Mouse (Mus musculus): ENCODE results near the gene Nrm. TPM values are rescaled to one million over a fixed set of nuclear protein-coding genes. Genes with fewer than 3 reads are reported as not detected.
A peak's percentile ranks its signal among the peaks of the same experiment; 100 is the strongest.

Gene Nrm
- total and polyA plus RNA-seq, 2 experiments from 2014 or later = 11.8 to 12.1 TPM

- DNase-seq (ENCODE audit: low spot score) = no peak
Measured at GRCm38 (mm10) chr17:35859835-35860234, 1.3 kb upstream of the Nrm start.

GRCm38 (mm10) chr17:35860831-35861197 is 304 bp upstream of the Nrm start:
- H3K4me2 ChIP-seq (ENCODE audit: low read depth, low read length, poor library complexity, severe bottlenecking) = peak overlapping the region; percentile 62
- H3K27ac ChIP-seq (ENCODE audit: low read depth, low read length) = peak overlapping the region; percentile 89
- H3K9ac ChIP-seq (replicated peaks; ENCODE audit: low read length, poor library complexity, severe bottlenecking) = peak overlapping the region; percentile 81; the same call in 1 of the 2 replicates
- H3K4me3 ChIP-seq (ENCODE audit: low read depth, low read length) = peak overlapping the region; percentile 80
- no peak for TF ChIP-seq CTCF (IDR thresholded peaks at IDR 0.05)
- no peaks in the 10 kb centered on the region for H3K9me3 ChIP-seq (ENCODE audit: low read length)
- ATAC-seq (ENCODE audit: low FRiP score) (no peak; the same call in 1 of the 2 replicates), DNase-seq (ENCODE audit: low spot score) (no peak)
- peaks cover 4% of the 10 kb centered on the region; the same call in 1 of the 2 replicates for H3K36me3 ChIP-seq (ENCODE audit: insufficient read depth, low read length)
- WGBS = 3% methylated on average over 12 of the region's 12 CpGs
- H3K27me3 ChIP-seq (ENCODE audit: insufficient read depth, low read length) = no peaks in the 10 kb centered on the region
- peaks cover 2% of the 10 kb centered on the region; the same call in 1 of the 2 replicates for H3K4me1 ChIP-seq (ENCODE audit: insufficient read depth, low read length)

More at GRCm38 (mm10) chr17:35859835-35860234, 1.3 kb upstream of the Nrm start:
- TF ChIP-seq CTCF (IDR thresholded peaks at IDR 0.05) = no peak
- H3K27me3 ChIP-seq (ENCODE audit: insufficient read depth, low read length) = no peaks in the 10 kb centered on the region
- WGBS = 58% methylated on average over 2 of the region's 2 CpGs
- 0 out of 2 replicates have a peak, but pooled peaks cover under 1% of the 10 kb centered on the region for H3K4me1 ChIP-seq (ENCODE audit: insufficient read depth, low read length)
- no peak for ATAC-seq (ENCODE audit: low FRiP score)
- H3K27ac ChIP-seq (ENCODE audit: low read depth, low read length) = no peak overlapping the region
- no peak overlapping the region for H3K9ac ChIP-seq (replicated peaks; ENCODE audit: low read length, poor library complexity, severe bottlenecking)
- H3K4me2 ChIP-seq (ENCODE audit: low read depth, low read length, poor library complexity, severe bottlenecking) = no peak overlapping the region
- H3K36me3 ChIP-seq (ENCODE audit: insufficient read depth, low read length) = peaks cover 6% of the 10 kb centered on the region; the same call in 1 of the 2 replicates
- H3K4me3 ChIP-seq (ENCODE audit: low read depth, low read length) = no peak overlapping the region
- no peaks in the 10 kb centered on the region for H3K9me3 ChIP-seq (ENCODE audit: low read length)

- DNase-seq (ENCODE audit: low spot score) = no peak
- TF ChIP-seq CTCF (IDR thresholded peaks at IDR 0.05) = no peak
- Histone ChIP-seq H3K27ac (ENCODE audit: low read depth, low read length) (peak overlapping the region; percentile 89; the same call in 1 of the 2 replicates), H3K9ac (replicated peaks; ENCODE audit: low read length, poor library complexity, severe bottlenecking) (peak overlapping the region; percentile 83), H3K9me3 (ENCODE audit: low read length) (no peaks in the 10 kb centered on the region), H3K27me3 (ENCODE audit: insufficient read depth, low read length) (no peaks in the 10 kb centered on the region), H3K4me3 (ENCODE audit: low read depth, low read length) (peak overlapping the region; percentile 76), H3K36me3 (ENCODE audit: insufficient read depth, low read length) (no peaks in the 10 kb centered on the region), H3K4me1 (ENCODE audit: insufficient read depth, low read length) (peaks cover 11% of the 10 kb centered on the region), H3K4me2 (ENCODE audit: low read depth, low read length, poor library complexity, severe bottlenecking) (peak overlapping the region; percentile 91)
- WGBS = 22% methylated on average over 10 of the region's 10 CpGs
- no peak for ATAC-seq (ENCODE audit: low FRiP score)
Measured at GRCm38 (mm10) chr17:35864832-35865353, 3.8 kb downstream of the Nrm start.

GRCm38 (mm10) chr17:35865481-35866280 is 4.6 kb downstream of the Nrm start, which contains the start of gene Ppp1r18:
Ppp1r18 (plus strand) TSS chr17:35865593.
- peak; percentile 57 for ATAC-seq (ENCODE audit: low FRiP score)

GRCm38 (mm10) chr17:35866281-35866831 is 5.2 kb downstream of the Nrm start:
- Histone ChIP-seq H3K4me2 (ENCODE audit: low read depth, low read length, poor library complexity, severe bottlenecking) (peak overlapping the region; percentile 91), H3K9ac (replicated peaks; ENCODE audit: low read length, poor library complexity, severe bottlenecking) (peak overlapping the region; percentile 83), H3K36me3 (ENCODE audit: insufficient read depth, low read length) (no peaks in the 10 kb centered on the region), H3K4me3 (ENCODE audit: low read depth, low read length) (peak overlapping the region; percentile 76), H3K27me3 (ENCODE audit: insufficient read depth, low read length) (no peaks in the 10 kb centered on the region), H3K27ac (ENCODE audit: low read depth, low read length) (peak overlapping the region; percentile 89), H3K9me3 (ENCODE audit: low read length) (no peaks in the 10 kb centered on the region), H3K4me1 (ENCODE audit: insufficient read depth, low read length) (peaks cover 17% of the 10 kb centered on the region)
- peak; percentile 52 for DNase-seq (ENCODE audit: low spot score)
- WGBS = under 1% methylated on average over 35 of the region's 38 CpGs
- TF ChIP-seq CTCF (IDR thresholded peaks at IDR 0.05) = no peak
- peak; percentile 35; the same call in 1 of the 2 replicates for ATAC-seq (ENCODE audit: low FRiP score)

More at GRCm38 (mm10) chr17:35865481-35866280, 4.6 kb downstream of the Nrm start, which contains the start of gene Ppp1r18:
- H3K4me3 ChIP-seq (ENCODE audit: low read depth, low read length) = peak within 1 kb of the TSS; percentile 76
- no peak for TF ChIP-seq CTCF (IDR thresholded peaks at IDR 0.05)
- H3K27me3 ChIP-seq (ENCODE audit: insufficient read depth, low read length) = no peaks in the 10 kb centered on the region
- peak within 1 kb of the TSS; percentile 91 for H3K4me2 ChIP-seq (ENCODE audit: low read depth, low read length, poor library complexity, severe bottlenecking)
- under 1% methylated on average over 47 of the region's 48 CpGs for WGBS
- H3K27ac ChIP-seq (ENCODE audit: low read depth, low read length) = peak within 1 kb of the TSS; percentile 89
- H3K36me3 ChIP-seq (ENCODE audit: insufficient read depth, low read length) = no peaks in the 10 kb centered on the region
- peak within 1 kb of the TSS; percentile 83 for H3K9ac ChIP-seq (replicated peaks; ENCODE audit: low read length, poor library complexity, severe bottlenecking)
- peak; percentile 84 for DNase-seq (ENCODE audit: low spot score)
- H3K9me3 ChIP-seq (ENCODE audit: low read length) = no peaks in the 10 kb centered on the region
- H3K4me1 ChIP-seq (ENCODE audit: insufficient read depth, low read length) = peaks cover 17% of the 10 kb centered on the region

Data from midbrain, postnatal 0 days (tissue).